Mouse (Mus musculus): ENCODE measurements around the gene Pick1. TPM values are rescaled to one million over a fixed set of nuclear protein-coding genes. Genes with fewer than 3 reads are reported as not detected.

Pick1 gene
- polyA plus RNA-seq (2012; rRNA removed) (82.4 and 82.6 TPM in 2 replicates), polyA plus RNA-seq (2014; fragmentation: Nextera tagmentation; extraction: Ambion mirVana) (23.3 and 25.7 TPM in 2 replicates)

DNA sequence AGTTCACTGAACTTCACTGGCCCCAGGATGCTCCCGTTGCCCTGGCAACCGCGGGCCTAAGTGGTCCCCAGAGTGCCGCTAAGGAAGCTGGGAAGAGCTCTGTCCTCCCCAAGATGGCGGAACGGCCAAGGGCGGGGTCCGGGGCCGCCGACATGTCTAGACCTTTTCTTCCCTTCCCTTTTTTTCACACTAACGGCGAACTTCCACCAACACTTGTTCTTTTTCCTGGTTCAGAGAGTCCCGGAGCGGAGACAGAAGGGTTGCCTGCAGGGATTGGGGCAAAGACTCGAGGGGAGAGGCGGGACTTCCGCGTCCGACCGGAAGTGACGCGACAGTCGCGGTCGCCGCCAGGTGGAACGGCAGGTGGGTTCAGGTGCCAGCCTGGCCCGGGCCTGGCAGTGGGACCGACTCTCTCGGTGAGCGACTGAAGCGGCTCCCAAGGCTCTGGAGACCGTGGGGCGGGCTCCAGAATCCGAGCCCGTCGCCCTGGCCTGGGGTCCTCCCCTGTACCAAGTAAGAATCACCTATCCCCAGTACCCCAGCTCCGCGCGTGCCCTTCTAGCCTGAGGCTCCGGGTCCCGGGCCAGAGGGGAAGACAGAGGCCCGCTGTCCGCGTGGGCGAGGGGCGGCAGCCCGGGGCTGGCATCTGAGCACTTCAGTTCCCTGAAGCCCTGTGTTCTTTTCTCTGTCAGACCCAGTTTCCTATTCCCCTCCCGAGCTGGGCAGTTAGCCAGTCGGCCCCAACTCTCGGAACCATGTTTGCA is at the start of gene Pick1, which contains the start of gene Gm49486:
Gene Pick1 (plus strand): TSS at position 116 of the 764 bp plus-strand sequence.
Gene Gm49486 (plus strand): TSS at position 334 of the 764 bp plus-strand sequence.
- peak; percentile 94 for ATAC-seq (ENCODE audit: low FRiP score, low read depth)
- no peaks in the 10 kb centered on the region for H3K9me3 ChIP-seq (ENCODE audit: control insufficient read depth, low read length)
- WGBS, result 1% methylated on average over 49 of the region's 51 CpGs

DNA sequence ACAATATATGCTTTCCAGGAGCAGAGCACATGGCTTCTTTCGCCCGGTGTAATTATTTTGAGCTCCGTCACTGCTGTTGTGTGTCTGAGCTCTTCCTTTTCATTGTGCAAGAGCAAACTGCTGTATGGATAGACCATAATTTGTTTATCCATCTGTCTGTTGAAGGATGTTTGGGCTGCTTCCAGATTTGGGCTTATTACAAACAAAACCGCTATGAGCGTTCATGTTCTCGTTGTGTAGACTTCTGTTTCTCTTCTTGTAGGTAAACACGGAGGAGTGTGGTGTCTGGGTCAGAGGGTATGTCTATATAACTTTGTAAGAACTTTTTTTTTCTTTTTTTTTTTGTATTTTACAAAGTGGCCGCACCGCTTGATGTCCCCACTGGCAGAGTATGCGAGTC is 43.8 kb upstream of the Pick1 start:
- H3K9ac ChIP-seq (ENCODE audit: low read depth, low read length, severe bottlenecking), result no peak overlapping the region
- DNase-seq (ENCODE audit: low spot score) (no peak), ATAC-seq (ENCODE audit: low FRiP score, low read depth) (no peak)
- no peaks in the 10 kb centered on the region for H3K36me3 ChIP-seq (ENCODE audit: control insufficient read depth, insufficient read depth, low read length)
- 89% methylated on average over 10 of the region's 10 CpGs for WGBS
- no peak overlapping the region for H3K4me3 ChIP-seq (replicated peaks; ENCODE audit: low read length)
- H3K27me3 ChIP-seq (ENCODE audit: control insufficient read depth, insufficient read depth, low read length), result no peaks in the 10 kb centered on the region
- H3K4me2 ChIP-seq (replicated peaks; ENCODE audit: low read depth, low read length, severe bottlenecking), result no peak overlapping the region
- no peak overlapping the region for H3K27ac ChIP-seq (replicated peaks; ENCODE audit: low read depth, low read length)
- no peaks in the 10 kb centered on the region for H3K4me1 ChIP-seq (ENCODE audit: control insufficient read depth, insufficient read depth, low read length)
- no peaks in the 10 kb centered on the region for H3K9me3 ChIP-seq (ENCODE audit: control insufficient read depth, low read length)
- TF ChIP-seq POLR2A (IDR thresholded peaks at IDR 0.05; ENCODE audit: borderline replicate concordance, extremely low read depth, insufficient read depth, insufficient read length), result no peak

More for the DNA sequence above, at the start of gene Pick1, which contains the start of gene Gm49486:
- Histone ChIP-seq H3K27me3 (ENCODE audit: control insufficient read depth, insufficient read depth, low read length) (no peaks in the 10 kb centered on the region), H3K36me3 (ENCODE audit: control insufficient read depth, insufficient read depth, low read length) (peaks cover 22% of the 10 kb centered on the region), H3K4me3 (replicated peaks; ENCODE audit: low read length) (peak within 1 kb of the TSS; percentile 71), H3K9ac (ENCODE audit: low read depth, low read length, severe bottlenecking) (peak within 1 kb of the TSS; percentile 71), H3K27ac (replicated peaks; ENCODE audit: low read depth, low read length) (peak within 1 kb of the TSS; percentile 94), H3K4me1 (ENCODE audit: control insufficient read depth, insufficient read depth, low read length) (0 out of 2 replicates have a peak, but pooled peaks cover 3% of the 10 kb centered on the region), H3K4me2 (replicated peaks; ENCODE audit: low read depth, low read length, severe bottlenecking) (peak within 1 kb of the TSS; percentile 88)
- peak; percentile 86 for DNase-seq (ENCODE audit: low spot score)
- TF ChIP-seq POLR2A (IDR thresholded peaks at IDR 0.05; ENCODE audit: borderline replicate concordance, extremely low read depth, insufficient read depth, insufficient read length), result peak; percentile 63; the same call in 1 of the 2 replicates

DNA sequence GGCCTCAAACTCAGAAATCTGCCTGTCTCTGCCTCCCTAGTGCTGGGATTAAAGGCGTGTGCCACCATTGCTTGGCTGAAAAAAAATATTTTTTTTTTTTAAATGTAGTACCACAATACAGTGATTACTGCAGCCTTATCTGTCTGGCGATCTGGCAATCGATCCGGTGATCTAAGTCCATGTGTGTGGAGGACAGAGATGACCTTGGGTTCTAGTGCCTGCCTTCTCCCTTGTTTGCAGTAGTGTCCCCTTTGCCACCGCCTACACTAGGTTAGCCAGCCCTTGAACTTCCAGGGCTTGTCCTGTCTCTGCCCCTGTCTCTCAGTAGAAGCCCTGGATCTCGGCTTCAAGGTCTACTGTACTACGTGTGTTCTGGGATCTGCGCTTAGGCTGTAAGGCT is 41.2 kb upstream of the Pick1 start:
- H3K4me2 ChIP-seq (replicated peaks; ENCODE audit: low read depth, low read length, severe bottlenecking), result no peak overlapping the region
- no peaks in the 10 kb centered on the region for H3K9me3 ChIP-seq (ENCODE audit: control insufficient read depth, low read length)
- ATAC-seq (ENCODE audit: low FRiP score, low read depth) (no peak), DNase-seq (ENCODE audit: low spot score) (no peak)
- H3K4me1 ChIP-seq (ENCODE audit: control insufficient read depth, insufficient read depth, low read length), result peaks cover under 1% of the 10 kb centered on the region; the same call in 1 of the 2 replicates
- no peaks in the 10 kb centered on the region for H3K36me3 ChIP-seq (ENCODE audit: control insufficient read depth, insufficient read depth, low read length)
- no peak for TF ChIP-seq POLR2A (IDR thresholded peaks at IDR 0.05; ENCODE audit: borderline replicate concordance, extremely low read depth, insufficient read depth, insufficient read length)
- WGBS, result 87% methylated on average over 8 of the region's 8 CpGs
- H3K27me3 ChIP-seq (ENCODE audit: control insufficient read depth, insufficient read depth, low read length), result no peaks in the 10 kb centered on the region
- H3K27ac ChIP-seq (replicated peaks; ENCODE audit: low read depth, low read length), result no peak overlapping the region
- H3K4me3 ChIP-seq (replicated peaks; ENCODE audit: low read length), result no peak overlapping the region
- H3K9ac ChIP-seq (ENCODE audit: low read depth, low read length, severe bottlenecking), result no peak overlapping the region

DNA sequence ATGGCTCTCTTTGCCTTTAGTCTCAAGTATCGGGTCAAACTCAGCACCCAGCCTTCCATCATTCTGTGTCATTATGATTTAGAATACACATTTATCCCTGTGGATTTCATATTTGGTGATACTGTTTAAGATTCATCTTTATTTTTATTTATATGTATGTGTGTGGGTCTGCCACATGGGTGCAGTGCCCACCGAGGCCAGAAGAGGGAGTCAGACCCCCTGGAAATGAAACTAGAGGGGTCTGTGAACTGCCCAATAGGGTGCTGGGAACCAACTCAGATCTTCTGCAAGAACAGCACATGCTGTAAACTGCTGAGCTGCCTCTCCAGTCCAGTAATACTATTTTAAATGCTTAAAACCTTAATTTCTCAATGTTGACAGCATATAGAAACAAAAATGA is 37.5 kb upstream of the Pick1 start:
- TF ChIP-seq POLR2A (IDR thresholded peaks at IDR 0.05; ENCODE audit: borderline replicate concordance, extremely low read depth, insufficient read depth, insufficient read length), result no peak
- H3K9me3 ChIP-seq (ENCODE audit: control insufficient read depth, low read length), result no peaks in the 10 kb centered on the region
- ATAC-seq (ENCODE audit: low FRiP score, low read depth), result no peak
- no peak for DNase-seq (ENCODE audit: low spot score)
- H3K27me3 ChIP-seq (ENCODE audit: control insufficient read depth, insufficient read depth, low read length), result no peaks in the 10 kb centered on the region
- H3K4me1 ChIP-seq (ENCODE audit: control insufficient read depth, insufficient read depth, low read length), result peaks cover 13% of the 10 kb centered on the region; the same call in 1 of the 2 replicates
- no peak overlapping the region for H3K9ac ChIP-seq (ENCODE audit: low read depth, low read length, severe bottlenecking)
- no peaks in the 10 kb centered on the region for H3K36me3 ChIP-seq (ENCODE audit: control insufficient read depth, insufficient read depth, low read length)
- H3K4me2 ChIP-seq (replicated peaks; ENCODE audit: low read depth, low read length, severe bottlenecking), result no peak overlapping the region
- H3K27ac ChIP-seq (replicated peaks; ENCODE audit: low read depth, low read length), result no peak overlapping the region
- 91% methylated on average over 2 of the region's 2 CpGs for WGBS
- no peak overlapping the region for H3K4me3 ChIP-seq (replicated peaks; ENCODE audit: low read length)

DNA sequence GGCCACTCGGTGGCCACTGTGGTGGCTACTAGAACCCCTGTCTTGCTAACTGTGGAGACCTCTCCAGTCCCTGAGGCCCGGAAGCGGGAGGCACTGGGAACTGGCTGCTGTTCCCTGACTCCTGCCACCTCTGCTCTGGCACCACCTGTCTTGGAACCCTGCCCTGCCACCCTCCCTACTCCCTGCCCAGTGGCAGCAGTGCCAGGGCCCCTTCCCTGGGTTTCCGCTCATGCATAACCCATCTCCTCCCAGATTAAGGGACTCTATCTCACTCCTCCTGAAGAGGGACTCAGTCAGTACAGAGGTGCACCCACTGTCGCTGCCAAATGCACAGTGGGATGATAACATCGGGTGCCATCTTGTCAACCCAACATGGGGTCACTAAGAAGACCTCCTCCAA is 36.5 kb upstream of the Pick1 start:
- no peak for TF ChIP-seq POLR2A (IDR thresholded peaks at IDR 0.05; ENCODE audit: borderline replicate concordance, extremely low read depth, insufficient read depth, insufficient read length)
- Histone ChIP-seq H3K36me3 (ENCODE audit: control insufficient read depth, insufficient read depth, low read length) (no peaks in the 10 kb centered on the region), H3K4me2 (replicated peaks; ENCODE audit: low read depth, low read length, severe bottlenecking) (no peak overlapping the region), H3K9me3 (ENCODE audit: control insufficient read depth, low read length) (no peaks in the 10 kb centered on the region), H3K9ac (ENCODE audit: low read depth, low read length, severe bottlenecking) (no peak overlapping the region), H3K4me1 (ENCODE audit: control insufficient read depth, insufficient read depth, low read length) (peaks cover 13% of the 10 kb centered on the region; the same call in 1 of the 2 replicates), H3K27ac (replicated peaks; ENCODE audit: low read depth, low read length) (no peak overlapping the region), H3K4me3 (replicated peaks; ENCODE audit: low read length) (no peak overlapping the region), H3K27me3 (ENCODE audit: control insufficient read depth, insufficient read depth, low read length) (no peaks in the 10 kb centered on the region)
- no peak for ATAC-seq (ENCODE audit: low FRiP score, low read depth)
- DNase-seq (ENCODE audit: low spot score), result no peak
- 90% methylated on average over 6 of the region's 6 CpGs for WGBS
